Comparison of ENCODE assay signal across 34 mouse cellular contexts in genomic region chr2:125471721-125472120, GRCm38 (mm10). TPM values are rescaled to one million over a fixed set of nuclear protein-coding genes. Genes with fewer than 3 reads are reported as not detected.
DNase-seq lines count a peak whose midpoint lies in the region; ATAC-seq and TF ChIP-seq lines count a peak whose summit lies in the region.
"Had no signal": no experiment of that assay in that cellular context is flagged by ENCODE, and none has a peak within 500 bp of the region (broad histone marks: within the 10 kb centered on the region; RNA-seq: fewer than 3 reads in every experiment).

No protein-coding gene starts in this region.

- TF ChIP-seq POLR2A in heart, adult 2 months (IDR thresholded peaks at IDR 0.05; ENCODE audit: insufficient read depth, low read depth, low read length): no peak

- 54% methylated on average over 4 of the region's 4 CpGs for WGBS in heart, adult 2 months
- 47% methylated on average over 4 of the region's 4 CpGs for WGBS in heart, embryonic 14.5 days

- no peaks in the 10 kb centered on the region for H3K79me2 ChIP-seq in heart, adult 2 months (replicated peaks; ENCODE audit: control insufficient read depth, insufficient read depth, low read length)

- H3K27me3 ChIP-seq in heart, adult 2 months (ENCODE audit: control insufficient read depth, insufficient read depth, low read length): no peaks in the 10 kb centered on the region
- H3K27me3 ChIP-seq in heart, embryonic 14.5 days (ENCODE audit: control insufficient read depth, insufficient read depth, low read length): no peaks in the 10 kb centered on the region
- H3K27me3 ChIP-seq: embryonic facial prominence, embryonic 13.5 days; forebrain, embryonic 12.5 days; limb, embryonic 12.5 days; liver, embryonic 15.5 days; midbrain, embryonic 15.5 days had no signal

- H3K9ac ChIP-seq in heart, adult 2 months (ENCODE audit: low read depth, low read length): no peak overlapping the region
- H3K9ac ChIP-seq in heart, embryonic 14.5 days (ENCODE audit: low read length): no peak overlapping the region
- H3K9ac ChIP-seq: embryonic facial prominence, embryonic 13.5 days; forebrain, embryonic 12.5 days; forebrain, postnatal 0 days; hindbrain, embryonic 14.5 days; limb, embryonic 12.5 days; liver, embryonic 15.5 days; lung, embryonic 14.5 days; midbrain, embryonic 15.5 days had no signal

- ATAC-seq in heart, embryonic 14.5 days (ENCODE audit: insufficient number of reproducible peaks, insufficient read depth, low FRiP score, low read depth): no peak
- ATAC-seq: forebrain, postnatal 0 days; intestine, postnatal 0 days; midbrain, embryonic 15.5 days had no signal

- no peak for TF ChIP-seq CTCF in heart, adult 2 months (IDR thresholded peaks at IDR 0.05)

- H3K36me3 ChIP-seq in heart, adult 2 months (ENCODE audit: control insufficient read depth, insufficient read depth, low read length): peaks cover 36% of the 10 kb centered on the region
- H3K36me3 ChIP-seq in heart, embryonic 14.5 days (ENCODE audit: control insufficient read depth, insufficient read depth, low read length): peaks cover 22% of the 10 kb centered on the region
- H3K36me3 ChIP-seq: liver, embryonic 15.5 days; midbrain, embryonic 15.5 days had no signal

- TF ChIP-seq EP300 in heart, adult 2 months (IDR thresholded peaks at IDR 0.05; ENCODE audit: insufficient read depth, low read depth, low read length): no peak

- no peaks in the 10 kb centered on the region for H3K9me3 ChIP-seq in heart, embryonic 14.5 days (ENCODE audit: control insufficient read depth, low read length)
- H3K9me3 ChIP-seq: embryonic facial prominence, embryonic 13.5 days; forebrain, embryonic 12.5 days; limb, embryonic 12.5 days; liver, embryonic 15.5 days; midbrain, embryonic 10.5 days; midbrain, embryonic 15.5 days had no signal

- no peak overlapping the region for H3K4me2 ChIP-seq in heart, embryonic 14.5 days (ENCODE audit: low read length)
- H3K4me2 ChIP-seq: embryonic facial prominence, embryonic 13.5 days; forebrain, embryonic 12.5 days; hindbrain, embryonic 14.5 days; limb, embryonic 12.5 days; liver, embryonic 15.5 days; lung, embryonic 14.5 days; midbrain, embryonic 15.5 days had no signal

- H3K4me3 ChIP-seq in heart, adult 2 months: no peak overlapping the region
- no peak overlapping the region for H3K4me3 ChIP-seq in heart, embryonic 14.5 days (ENCODE audit: control insufficient read depth in 1 of 2, insufficient read depth in 1 of 2, low read depth in 1 of 2, low read length in 2 of 2)
- H3K4me3 ChIP-seq: embryonic facial prominence, embryonic 13.5 days; erythroblast, embryonic 14.5 days; forebrain, embryonic 12.5 days; left cerebral cortex, adult 2 months; limb, embryonic 12.5 days; liver, embryonic 15.5 days; midbrain, embryonic 10.5 days; midbrain, embryonic 15.5 days had no signal

- peak overlapping the region; percentile 89 for H3K27ac ChIP-seq in heart, adult 2 months
- H3K27ac ChIP-seq in heart, embryonic 14.5 days (replicated peaks in 1 of 2; ENCODE audit: control insufficient read depth in 1 of 2, insufficient read depth in 1 of 2, low read depth in 2 of 2, low read length in 2 of 2): peak overlapping the region; percentile 86 to 90
- H3K27ac ChIP-seq: forebrain, embryonic 12.5 days; hindbrain, embryonic 14.5 days; left cerebral cortex, adult 2 months; liver, embryonic 15.5 days; midbrain, embryonic 10.5 days; midbrain, embryonic 15.5 days had no signal

- H3K4me1 ChIP-seq in heart, adult 2 months (ENCODE audit: control insufficient read depth, insufficient read depth, low read length): peaks cover 29% of the 10 kb centered on the region
- H3K4me1 ChIP-seq in heart, embryonic 14.5 days (ENCODE audit: control insufficient read depth in 2 of 2, insufficient read depth in 2 of 2, low read length in 2 of 2): peaks cover 19 to 47% of the 10 kb centered on the region in 2 experiments
- H3K4me1 ChIP-seq: forebrain, embryonic 12.5 days; liver, embryonic 15.5 days; midbrain, embryonic 10.5 days; midbrain, embryonic 15.5 days had no signal

- no peak for DNase-seq in heart, adult 2 months
- DNase-seq in heart, postnatal 10 days: no peak
- no peak for DNase-seq in heart, adult 8-10 months (ENCODE audit: low spot score)
- DNase-seq in 3134 (ENCODE audit: extremely low read depth, insufficient read length, low spot score): peak; percentile 47
- DNase-seq in NIH3T3 (ENCODE audit: low read depth): peak; percentile 44
- DNase-seq in yolk sac, embryonic 10.5 days (ENCODE audit: low spot score): no peak
- no peak for DNase-seq in cerebellum, postnatal 10 days
- DNase-seq: adrenal gland, postnatal 14 days; cerebellum, adult 11-12 months; cerebellum, adult 9-11 months; forebrain, postnatal 0 days; gastrocnemius, postnatal 14 days; kidney, postnatal 14 days; lung, embryonic 14.5 days; right cerebral cortex, adult 18-20 months; spleen, adult 18-20 months; thymus, postnatal 14 days had no signal

- intact Hi-C loops in heart, adult 2 months (cut with DNase I): loop anchor here (2.0 kb wide), 1 partner anchor 33 kb away; the partner anchor contains the start of gene Gm9913
- intact Hi-C loops in heart, postnatal 10 days (cut with DNase I): loop anchor here (2.0 to 5.0 kb wide), 2 partner anchors 15 to 36 kb away; partner anchors contain the start of genes Fbn1 and Gm9913

RNA-seq across cellular contexts. Expression of gene Gm9913, which starts 33.2 kb away (rescaled TPM):
- total RNA-seq in heart, adult 2 months (2021): under 1 TPM; 0.21 to 0.23 TPM
- 0.29 and 0.35 TPM in 2 replicates for polyA plus RNA-seq in heart, adult 2 months (2012; rRNA removed)
- under 1 TPM; 0.47 to 0.48 TPM for total RNA-seq in heart, postnatal 10 days (2021)
- 0.36 and 0.49 TPM in 2 replicates for polyA plus RNA-seq in heart, embryonic 14.5 days (2014; fragmentation: Nextera tagmentation; extraction: Ambion mirVana)
- total RNA-seq in heart, adult 8-10 months (2022): under 1 TPM; 0.09 to 0.14 (median 0.10) TPM
- total RNA-seq: common myeloid progenitor, adult 5-6 weeks; granulocyte monocyte progenitor cell, adult 5-6 weeks; left cerebral cortex, postnatal 25 days; liver, adult 2 months; megakaryocyte progenitor cell, adult 5-6 weeks; neutrophil, adult 5-6 weeks had no signal
- polyA plus RNA-seq: erythroblast, embryonic 14.5 days; hindbrain, embryonic 14.5 days; liver, adult 2 months had no signal

RNA-seq across cellular contexts. Expression of gene Fbn1, which starts 36.1 kb away (rescaled TPM):
- total RNA-seq in heart, adult 2 months (2021): 10 to 100 TPM; 28.8 to 43.9 TPM
- 15.0 and 27.6 TPM in 2 replicates for polyA plus RNA-seq in heart, adult 2 months (2012; rRNA removed)
- 100 to 1,000 TPM; 243 to 249 TPM for total RNA-seq in heart, postnatal 10 days (2021)
- 28.9 and 33.6 TPM in 2 replicates for polyA plus RNA-seq in heart, embryonic 14.5 days (2014; fragmentation: Nextera tagmentation; extraction: Ambion mirVana)
- 10 to 100 TPM; 17.4 to 32.9 (median 23.8) TPM for total RNA-seq in heart, adult 8-10 months (2022)
- polyA plus RNA-seq: erythroblast, embryonic 14.5 days had no signal

Comparison
In these comparisons a context has a peak if more than half of its experiments do, and no peak if none do; other contexts are left out.
1. RNA of gene Fbn1, which starts 36.1 kb away (total RNA-seq): 243 to 249 TPM in heart, postnatal 10 days; 28.8 to 43.9 TPM in heart, adult 2 months and 17.4 to 32.9 TPM in heart, adult 8-10 months; every median in the first group is over 4 times any median in the second.
2. DNase-seq: peak in 3134 (single experiment) and NIH3T3 (single experiment); none in heart, adult 2 months (0 of 2), heart, postnatal 10 days (0 of 2), heart, adult 8-10 months (single experiment), yolk sac, embryonic 10.5 days (single experiment) and cerebellum, postnatal 10 days (0 of 2).